Mouse (Mus musculus) left cerebral cortex, postnatal 25 days (tissue): Measurements from ENCODE around the gene Gm28539. TPM values are rescaled to one million over a fixed set of nuclear protein-coding genes. Genes with fewer than 3 reads are reported as not detected.
A peak's percentile ranks its signal among the peaks of the same experiment; 100 is the strongest.
"Not testable (repeated sequence)": the region's sequence is repeated elsewhere in the genome, so short reads cannot be mapped to it uniquely, and the experiment has no call there.

Experiments
- DNase-seq, 2 experiments: peaks; one replicate each; pipeline ENCODE4 v3.0.0; 2022; ENCODE audit warnings: low spot score in 2 of 2, mixed read lengths in 1 of 2
- intact Hi-C: fragments of 180-260 bp; cut with DNase I; formaldehyde crosslinking; loops from one replicate; pipeline ENCODE4 v1.15.1; 2025
- total RNA-seq, 2 experiments: library from RNA; stranded (reverse); gene quantifications; 2 replicates each; pipeline ENCODE4 v1.2.3; 2021

Gene Gm28539
- total RNA-seq, 2 experiments from 2014 or later, result 0.98 to 1.7 TPM

DNA sequence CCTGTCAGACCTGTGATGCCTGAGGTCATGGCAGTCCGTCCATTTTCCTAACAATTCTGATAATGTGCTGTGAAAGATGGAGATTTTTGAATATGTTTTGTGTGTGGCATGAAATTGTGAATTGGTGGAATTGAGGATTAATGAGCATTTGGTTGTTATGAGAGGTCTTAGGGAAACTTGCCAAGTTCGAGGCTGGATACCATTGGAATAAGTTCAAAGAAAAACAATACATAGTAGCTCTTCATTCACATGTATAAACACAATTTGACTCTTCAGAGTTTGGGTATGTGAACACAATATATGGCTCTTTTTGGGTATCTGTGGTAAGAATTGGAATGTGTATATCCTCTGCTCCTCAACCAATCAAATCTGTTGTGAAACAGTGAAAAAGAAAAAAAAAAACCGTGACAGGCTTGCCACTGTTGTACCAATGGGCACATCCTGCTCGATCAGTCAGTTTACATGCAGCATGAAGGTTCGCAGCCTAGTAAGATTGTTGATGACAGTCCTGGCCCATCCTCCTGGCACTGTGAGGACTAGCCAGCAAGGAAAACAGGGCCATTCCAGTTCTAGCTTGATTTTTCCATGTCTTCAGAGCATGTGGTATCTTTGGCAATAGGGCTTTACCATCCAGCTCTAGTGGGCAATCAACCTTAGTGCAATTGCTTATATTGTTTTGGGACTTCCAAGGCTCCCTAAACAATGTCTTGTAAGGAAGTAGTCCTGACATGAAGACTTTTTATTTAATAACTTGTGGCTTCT is 102.1 kb downstream of the Gm28539 start:
- intact Hi-C loops, result no loop called here
- DNase-seq, result no peak

DNA sequence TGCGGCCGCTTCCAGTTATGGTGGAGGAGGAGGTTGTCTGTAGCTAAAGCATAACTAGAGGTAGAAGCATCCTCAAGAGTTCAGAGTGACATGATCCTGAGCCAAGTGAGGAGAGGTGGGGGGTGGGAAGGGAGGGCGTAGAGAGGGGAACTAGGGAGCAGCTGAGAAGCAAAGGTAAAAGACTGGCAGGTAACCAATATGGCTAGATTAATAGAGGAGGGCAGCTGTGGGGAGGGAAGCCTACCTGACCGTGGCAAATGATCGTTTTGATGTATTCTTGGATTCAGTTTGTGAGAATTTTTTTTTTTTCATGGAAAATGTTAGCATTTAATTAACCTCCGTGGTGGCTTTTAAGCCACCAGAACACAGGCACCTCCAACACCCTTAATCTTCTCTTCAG is 107.5 kb downstream of the Gm28539 start:
- no peak for DNase-seq
- intact Hi-C loops, result no loop called here

DNA sequence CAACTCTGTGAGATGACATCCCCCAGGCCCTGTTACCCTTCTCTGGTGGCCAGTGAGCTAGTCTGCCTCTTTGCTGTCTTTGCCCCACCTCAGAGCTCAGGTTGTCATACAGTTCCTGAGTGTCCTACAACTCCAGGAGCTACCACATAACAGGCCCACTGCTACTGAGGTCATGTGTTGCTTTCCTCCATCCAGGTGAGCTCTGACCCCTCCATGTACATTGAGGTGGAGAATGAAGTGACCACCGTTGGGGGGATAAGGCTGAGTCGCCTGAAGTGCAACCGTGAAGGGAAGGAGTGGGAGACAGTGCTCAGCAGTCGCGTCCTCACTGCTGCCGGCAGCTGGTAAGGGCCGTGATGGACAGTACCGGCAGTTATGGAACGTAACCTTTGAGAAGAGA is 112.6 kb downstream of the Gm28539 start:
- DNase-seq, result no peak
- intact Hi-C loops, result no loop called here

DNA sequence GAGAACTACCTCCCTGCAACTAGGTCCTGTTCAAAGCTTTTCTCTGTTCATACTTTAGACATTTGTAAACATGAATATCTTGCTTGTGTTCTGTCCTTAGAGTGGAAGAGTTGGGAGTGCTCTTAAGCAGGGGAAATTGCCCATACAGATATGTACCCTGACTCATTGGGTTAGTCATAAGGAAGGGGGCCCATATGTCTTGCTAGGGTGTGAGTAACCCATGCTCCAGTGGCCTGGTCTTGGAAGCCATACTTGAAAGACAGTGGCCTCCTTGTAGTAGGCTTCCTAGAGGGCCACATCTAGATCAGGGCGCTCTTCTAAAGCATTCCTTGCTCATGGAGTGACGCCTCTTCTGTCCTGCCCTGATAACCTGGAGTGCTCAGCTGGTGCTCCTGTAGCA is 114.0 kb downstream of the Gm28539 start:
- no peak for DNase-seq
- intact Hi-C loops, result no loop called here

DNA sequence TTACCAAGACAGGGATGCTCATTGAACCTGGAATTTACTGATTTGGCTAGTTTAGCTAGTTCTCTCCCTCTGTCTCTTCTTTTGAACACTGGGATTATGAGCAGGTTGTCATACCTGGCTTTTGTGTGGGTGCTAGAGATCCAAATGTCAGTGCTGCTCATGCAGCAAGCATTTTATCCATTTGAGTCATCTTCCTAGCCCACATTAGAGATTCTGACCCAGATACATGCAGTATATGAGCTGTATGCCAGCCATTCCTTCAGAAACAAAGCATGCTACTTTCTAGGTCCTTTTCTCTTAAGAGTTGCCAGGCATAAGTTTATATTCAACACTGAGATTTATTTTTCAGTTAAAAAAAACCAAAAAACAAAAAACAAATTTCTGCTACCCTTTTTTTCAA is 116.4 kb downstream of the Gm28539 start:
- intact Hi-C loops, result no loop called here

DNA sequence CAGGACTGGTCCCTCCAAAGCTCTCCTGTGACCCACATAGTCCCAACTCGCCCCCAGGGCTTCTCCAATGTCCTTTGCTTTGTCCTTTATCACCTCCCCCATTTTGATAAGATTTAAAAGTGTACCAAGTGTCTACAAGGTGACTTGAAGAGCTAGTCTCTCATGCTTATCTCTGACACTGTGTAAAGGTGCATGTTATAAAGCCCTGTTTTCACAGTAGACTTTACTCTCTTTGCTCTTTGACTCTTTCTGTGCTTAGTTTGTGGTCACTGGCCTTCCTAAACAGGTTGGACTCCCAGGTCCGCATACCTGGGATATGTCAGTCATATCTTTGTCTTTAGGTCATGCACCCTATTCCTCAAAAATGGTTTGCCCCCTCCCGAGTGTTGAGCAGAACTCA is 118.7 kb downstream of the Gm28539 start:
- no peak for DNase-seq

More for the DNA sequence above, 116.4 kb downstream of the Gm28539 start:
- peak in 1 of 2 experiments; percentile 25 for DNase-seq

DNA sequence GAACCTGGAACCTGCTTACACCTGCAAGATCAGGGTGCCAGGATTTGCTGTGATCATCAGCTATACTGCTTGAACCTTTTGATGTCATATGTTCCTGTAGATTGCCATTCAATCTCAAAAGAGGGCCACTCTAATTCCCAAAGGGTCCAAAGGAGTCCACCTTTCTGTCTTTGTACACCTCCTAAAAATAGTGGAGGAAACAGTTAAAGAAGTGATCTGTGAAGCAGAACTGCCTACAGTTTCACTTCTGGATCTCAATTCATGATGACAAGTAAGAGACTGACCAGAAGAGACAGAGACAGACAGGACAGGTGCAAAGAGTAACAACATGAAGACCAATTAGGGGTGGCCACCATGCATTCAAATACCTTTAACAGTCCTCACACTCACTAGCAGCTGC is 127.1 kb downstream of the Gm28539 start:
- DNase-seq, result no peak
- intact Hi-C loops, result no loop called here

More for the DNA sequence above, 118.7 kb downstream of the Gm28539 start:
- intact Hi-C loops, result no loop called here

DNA sequence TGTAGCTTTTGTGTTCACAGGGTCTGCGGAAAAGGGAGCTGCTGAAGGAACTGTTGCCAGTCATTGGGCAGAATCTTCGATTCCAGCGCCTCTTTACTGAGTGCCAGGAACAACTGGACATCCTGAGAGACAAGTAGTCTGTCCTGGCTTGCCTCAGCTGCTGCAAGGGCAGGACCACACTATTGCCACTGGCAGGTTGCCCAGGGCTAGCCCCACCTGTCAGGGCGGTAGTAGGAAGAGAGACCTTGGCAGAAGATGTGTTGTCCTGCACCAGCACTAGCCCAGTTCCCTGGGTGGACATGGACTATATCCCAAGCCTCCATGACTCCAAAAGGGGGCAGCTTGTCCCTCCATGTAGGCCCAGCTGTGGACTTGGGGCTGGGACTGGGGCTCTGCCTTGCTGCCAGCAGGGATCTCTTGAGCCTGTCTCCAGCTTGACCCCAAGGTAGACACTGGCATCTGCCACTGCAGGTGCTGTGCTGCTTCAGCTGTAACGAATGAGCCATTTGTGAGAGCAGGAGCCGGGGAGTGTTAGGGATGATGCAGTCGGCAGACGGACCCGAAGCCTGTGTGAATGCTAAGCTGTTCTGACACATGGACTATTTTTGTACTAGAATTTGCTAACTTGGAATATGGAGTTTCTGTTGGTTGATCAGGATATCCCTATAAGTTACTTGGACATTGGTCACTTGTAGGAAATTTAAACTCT is 133.2 kb downstream of the Gm28539 start:
- DNase-seq, result no peak
- intact Hi-C loops, result no loop called here

DNA sequence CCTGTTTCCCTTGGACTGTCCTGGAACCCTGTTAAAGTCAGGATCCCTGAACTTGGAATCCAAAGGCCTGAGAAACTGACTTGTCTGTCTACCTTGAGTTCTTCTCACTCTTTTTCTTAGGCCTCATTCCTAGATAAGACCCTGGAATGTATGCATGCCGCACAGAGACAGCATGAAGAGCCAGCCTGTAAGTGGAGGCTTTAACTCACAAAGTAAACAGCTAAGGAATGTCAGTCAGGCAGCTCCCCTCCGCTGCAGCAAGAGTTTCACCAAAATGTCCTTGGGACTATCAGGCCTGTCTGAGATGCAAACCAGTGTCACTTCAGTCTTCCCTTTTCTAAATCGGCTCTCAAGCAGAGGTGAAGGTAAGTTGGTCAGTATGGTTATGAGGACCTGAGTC is 134.5 kb downstream of the Gm28539 start:
- intact Hi-C loops, result no loop called here
- no peak for DNase-seq

DNA sequence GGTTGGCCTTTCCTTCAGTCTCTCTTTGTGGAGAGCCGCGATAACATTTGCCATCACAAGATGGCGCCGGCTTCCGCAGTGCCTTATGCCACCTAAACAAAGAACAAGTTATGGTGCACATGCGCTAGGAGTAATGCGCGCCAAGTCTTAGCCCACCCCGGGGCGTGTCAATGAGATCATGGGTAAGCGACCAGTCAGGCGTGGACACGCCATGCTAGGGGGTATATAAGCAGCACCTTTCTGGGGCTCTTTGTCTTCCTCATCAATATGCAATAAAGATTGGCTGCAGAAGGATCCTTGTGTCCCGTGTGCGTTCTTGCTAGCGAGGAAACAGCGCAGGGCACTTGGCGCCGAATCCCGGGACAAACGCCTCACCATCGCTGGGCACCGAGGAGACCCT is 139.3 kb downstream of the Gm28539 start:
- DNase-seq, intact Hi-C loops: not testable (repeated sequence)

DNA sequence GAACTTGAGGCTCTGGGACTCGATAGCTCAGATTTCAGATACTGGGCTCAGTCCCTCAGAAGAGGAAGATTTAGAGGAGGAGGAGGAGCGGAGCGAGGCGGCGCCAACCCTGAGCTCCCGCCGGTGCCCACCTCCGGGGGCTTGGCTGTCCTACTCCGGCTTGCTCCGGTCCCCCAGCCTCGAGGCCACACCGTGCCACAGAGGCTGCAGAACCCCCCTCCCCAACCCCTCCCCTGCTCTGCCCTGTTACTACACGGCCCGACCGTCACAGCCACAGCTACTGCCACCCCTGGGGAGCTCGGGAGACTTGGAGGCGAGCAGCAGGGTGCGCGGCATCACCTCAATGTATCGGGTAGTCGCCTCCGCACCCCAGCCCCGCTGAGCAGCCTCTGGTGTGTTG is 139.9 kb downstream of the Gm28539 start:
- no peak for DNase-seq
- intact Hi-C loops, result no loop called here

DNA sequence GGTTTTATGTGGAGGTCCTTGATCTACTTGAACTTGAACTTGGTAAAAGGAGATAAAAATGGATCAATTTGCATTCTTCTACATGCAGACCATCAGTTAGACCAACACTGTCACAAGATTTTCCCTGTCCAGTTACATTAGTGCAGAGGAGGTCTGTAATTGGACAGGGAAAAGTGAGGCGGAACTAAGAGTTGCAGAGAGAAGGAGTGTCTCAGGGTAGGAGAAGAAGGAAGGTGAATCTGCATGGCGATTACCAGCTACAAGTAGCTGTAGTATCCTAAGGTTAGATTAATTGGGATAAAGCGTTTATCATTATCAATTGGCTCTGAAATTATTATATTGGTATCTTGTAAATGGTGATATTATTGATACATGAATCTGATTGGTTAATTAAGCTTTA is 150.0 kb downstream of the Gm28539 start:
- DNase-seq, result no peak
- intact Hi-C loops, result no loop called here

DNA sequence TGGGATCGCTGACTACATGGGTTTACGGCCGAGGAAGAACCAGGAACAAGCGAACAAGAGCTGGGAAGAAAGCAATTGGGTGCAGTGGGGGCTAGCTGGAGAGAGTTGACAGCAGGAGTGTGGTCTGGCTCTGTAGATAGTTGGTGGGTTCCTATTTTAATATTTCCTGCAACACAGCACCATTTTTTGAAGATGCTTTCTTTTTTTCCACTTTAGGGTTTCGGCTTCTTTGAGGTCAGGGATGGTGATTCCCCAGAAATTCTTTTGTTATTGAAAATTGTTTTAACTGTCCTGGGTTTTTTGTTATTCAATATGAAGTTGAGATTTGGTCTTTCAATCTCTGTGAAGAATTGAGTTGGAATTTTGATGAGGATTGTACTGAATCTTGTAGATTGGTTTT is 150.5 kb downstream of the Gm28539 start:
- DNase-seq, result no peak
- intact Hi-C loops, result no loop called here

DNA sequence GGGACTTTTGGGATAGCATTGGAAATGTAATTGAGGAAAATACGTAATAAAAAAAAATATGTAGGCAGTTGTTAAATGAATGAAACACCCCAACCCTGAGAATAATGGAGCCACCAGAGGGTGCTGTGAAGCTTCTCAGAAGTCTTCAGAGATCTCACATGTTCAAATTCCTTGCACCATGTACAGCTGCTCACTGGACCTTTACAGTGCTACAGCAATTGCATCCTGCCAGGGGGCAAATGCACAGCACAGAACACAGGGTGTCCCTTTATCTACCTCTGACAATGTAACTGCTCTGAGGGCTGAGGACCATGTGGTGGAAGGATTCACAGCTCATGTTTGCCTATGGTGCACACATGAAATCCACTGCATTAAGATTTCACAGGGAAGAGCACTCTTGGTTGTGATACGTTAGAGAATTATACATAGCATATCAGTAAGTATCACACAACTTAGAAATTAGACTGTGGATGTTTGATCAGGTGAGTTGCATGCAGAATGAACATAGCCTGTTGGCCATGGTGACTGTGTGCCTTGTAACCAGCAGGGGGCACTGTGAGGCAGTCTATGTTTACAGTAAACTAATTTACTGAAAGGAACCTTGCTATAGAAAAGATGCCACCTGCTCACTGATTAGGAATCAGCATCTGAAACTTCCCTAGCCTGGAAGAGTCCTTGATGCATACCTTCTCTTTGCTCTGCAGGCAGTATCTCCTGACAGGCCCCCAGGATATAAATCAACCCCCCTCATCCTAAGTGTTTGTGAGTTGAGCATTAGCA is 166.4 kb downstream of the Gm28539 start:
- DNase-seq, intact Hi-C loops: not testable (repeated sequence)

DNA sequence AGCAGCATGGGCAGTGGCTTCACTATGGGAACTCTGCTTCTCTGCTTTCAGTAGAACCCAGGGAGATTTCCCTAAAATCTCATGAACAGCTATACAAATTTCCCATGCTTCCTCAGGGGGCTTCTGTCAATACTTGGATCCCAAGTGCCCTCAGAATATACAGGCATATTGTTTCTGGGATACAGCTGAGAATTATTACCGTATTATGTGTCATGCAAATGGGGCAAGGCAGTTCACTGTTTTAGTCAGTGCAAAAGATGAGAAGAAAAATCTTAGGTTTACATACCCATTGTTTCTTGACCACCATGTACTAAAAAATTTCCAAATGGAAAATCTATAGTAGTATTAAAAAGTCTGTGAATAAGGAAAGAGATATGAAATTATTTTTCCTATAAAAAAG is 167.4 kb downstream of the Gm28539 start:
- intact Hi-C loops, result no loop called here
- no peak for DNase-seq

DNA sequence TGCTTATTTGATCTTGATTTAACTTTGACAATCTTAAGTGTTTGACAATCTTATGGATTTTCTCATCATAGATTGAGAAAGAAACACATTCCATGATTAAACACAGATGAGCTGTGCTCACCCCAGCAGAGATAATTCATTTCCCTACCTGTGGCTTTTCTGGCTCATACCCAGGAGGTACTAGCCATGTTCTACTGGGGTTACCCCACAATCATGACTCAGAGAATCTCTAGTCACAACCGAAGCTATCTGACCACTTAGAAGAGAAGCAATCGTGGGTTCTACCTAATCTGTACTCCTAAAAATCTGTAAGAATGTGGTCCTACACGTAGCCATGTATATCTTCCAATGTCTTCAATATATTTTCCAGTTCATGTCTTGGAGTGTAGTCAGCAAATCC is 168.9 kb downstream of the Gm28539 start:
- DNase-seq, result no peak
- intact Hi-C loops, result no loop called here

Other genes with a start within 250 kb of the Gm28539 start
- gene Tbx1, start 245.9 kb upstream of the Gm28539 start, total RNA-seq, result 1 to 10 TPM in 1 of 2 experiments, under 1 TPM in 1; 0.96 to 1.5 TPM
- 1 to 10 TPM; 1.4 to 2.6 TPM for gene Gp1bb, start 214.2 kb upstream of the Gm28539 start, total RNA-seq
- 100 to 1,000 TPM; 258 to 268 TPM for gene Gm49601, start 210.2 kb upstream of the Gm28539 start, total RNA-seq
- 100 to 1,000 TPM; 961 to 977 TPM for gene Sept5, start 206.6 kb upstream of the Gm28539 start, total RNA-seq
- gene Cldn5, start 59.7 kb upstream of the Gm28539 start, total RNA-seq, result 10 to 100 TPM; 51.1 to 67.2 TPM
- 10 to 100 TPM; 87.2 to 96.9 TPM for gene Ufd1, start 24.8 kb upstream of the Gm28539 start, total RNA-seq
- 1 to 10 TPM; 1.6 to 1.7 TPM for gene Cdc45, start 24.6 kb upstream of the Gm28539 start, total RNA-seq
- 10 to 100 TPM; 24.4 to 24.6 TPM for gene 2510002D24Rik, start within 50 bp of the Gm28539 start, total RNA-seq
- gene Mrpl40, start 40.3 kb downstream of the Gm28539 start, total RNA-seq, result 10 to 100 TPM; 37.9 to 38.9 TPM
- gene Hira, start 40.5 kb downstream of the Gm28539 start, total RNA-seq, result 10 to 100 TPM; 74.3 to 84.6 TPM